ENCODE assay signal across 10 mouse cellular contexts in genomic region chr5:130065579-130065978, GRCm38 (mm10). TPM values are rescaled to one million over a fixed set of nuclear protein-coding genes. Genes with fewer than 3 reads are reported as not detected.
DNase-seq lines count a peak whose midpoint lies in the region; TF ChIP-seq lines count a peak whose summit lies in the region.
"Had no signal": no experiment of that assay in that cellular context is flagged by ENCODE, and none has a peak within 500 bp of the region (broad histone marks: within the 10 kb centered on the region; RNA-seq: fewer than 3 reads in every experiment).

No protein-coding gene starts in this region.

- H3K27ac ChIP-seq in layer of hippocampus, adult 2 months = no peak overlapping the region
- H3K27ac ChIP-seq: forebrain, embryonic 12.5 days; neural tube, embryonic 13.5 days had no signal

- no peaks in the 10 kb centered on the region for H3K79me2 ChIP-seq in C2C12 (ENCODE audit: control insufficient read depth, insufficient read depth)

- H3ac ChIP-seq in C2C12 (ENCODE audit: control insufficient read depth, insufficient read length, low read depth) = no peak overlapping the region

- no peaks in the 10 kb centered on the region for H3K79me3 ChIP-seq in C2C12 (ENCODE audit: low read depth)

- H3K27me3 ChIP-seq in C2C12 (ENCODE audit: control insufficient read depth, insufficient read depth, insufficient read length) = no peaks in the 10 kb centered on the region
- H3K27me3 ChIP-seq: forebrain, embryonic 12.5 days; neural tube, embryonic 13.5 days had no signal

- no peaks in the 10 kb centered on the region for H3K36me3 ChIP-seq in C2C12 (ENCODE audit: control insufficient read depth, insufficient read depth)

- DNase-seq in layer of hippocampus, adult 2 months (ENCODE audit: low spot score in 2 of 2) = no peak
- DNase-seq in layer of hippocampus, adult 8-10 months (ENCODE audit: low spot score in 2 of 2) = no peak
- DNase-seq in ES-CJ7 (ENCODE audit: low read depth, low spot score) = peak; percentile 82
- peak; percentile 64 for DNase-seq in induced T-regulatory cell, adult 2 months (ENCODE audit: low read depth)
- no peak for DNase-seq in neural tube, embryonic 10.5 days (ENCODE audit: extremely low spot score, low spot score)
- no peak for DNase-seq in layer of hippocampus, postnatal 25 days (ENCODE audit: extremely low spot score in 1 of 2, low spot score in 1 of 2)
- DNase-seq: spleen, adult 18-20 months had no signal

- peak; percentile 64 for TF ChIP-seq CTCF in layer of hippocampus, adult 2 months (conservative IDR thresholded peaks at IDR 0.05)
- peak; percentile 5 for TF ChIP-seq CTCF in C2C12 (IDR thresholded peaks at IDR 0.05; ENCODE audit: control insufficient read depth, insufficient read depth, insufficient read length)

- H3K4me3 ChIP-seq in layer of hippocampus, adult 2 months = no peak overlapping the region
- H3K4me3 ChIP-seq in C2C12 (ENCODE audit: insufficient read depth, poor library complexity, severe bottlenecking) = no peak overlapping the region
- H3K4me3 ChIP-seq: forebrain, embryonic 12.5 days; neural tube, embryonic 13.5 days had no signal

TF ChIP-seq in C2C12, 6 proteins besides CTCF, POLR2A, EP300 and RAD21:
- TF ChIP-seq MAX (IDR thresholded peaks at IDR 0.05) = no peak
- TF ChIP-seq CEBPB (IDR thresholded peaks at IDR 0.05; ENCODE audit: low read depth) = no peak
- TF ChIP-seq MYOD1 (IDR thresholded peaks at IDR 0.05; ENCODE audit: control insufficient read depth, insufficient read length, low read depth) = no peak
- TF ChIP-seq USF1 (IDR thresholded peaks at IDR 0.05; ENCODE audit: low read depth) = no peak
- no peak for TF ChIP-seq MYOG (IDR thresholded peaks at IDR 0.05; ENCODE audit: control insufficient read depth, extremely low read depth, insufficient read length)
- no peak for TF ChIP-seq FOSL1 (IDR thresholded peaks at IDR 0.05; ENCODE audit: insufficient read depth, low read length, poor library complexity, severe bottlenecking)
TF ChIP-seq in C2C12: peak in this region for 0.

RNA-seq across cellular contexts. Expression of gene Tpst1, which starts 7.5 kb away (rescaled TPM):
- total RNA-seq in layer of hippocampus, adult 2 months (2021) = 10 to 100 TPM; 48.7 to 49.1 TPM
- 10 to 100 TPM; 41.3 to 54.4 (median 48.8) TPM for total RNA-seq in layer of hippocampus, adult 8-10 months (2022)
- 22.3 TPM for polyA plus RNA-seq in C2C12 (2012; fragmentation: generic; extraction: Trizol)
- total RNA-seq in layer of hippocampus, postnatal 25 days (2021) = 10 to 100 TPM; 46.4 to 48.2 TPM

RNA-seq across cellular contexts. Expression of gene Crcp, which starts 36.5 kb away (rescaled TPM):
- 10 to 100 TPM; 35.6 to 35.7 TPM for total RNA-seq in layer of hippocampus, adult 2 months (2021)
- total RNA-seq in layer of hippocampus, adult 8-10 months (2022) = 10 to 100 TPM; 31.8 to 38.2 (median 35.6) TPM
- polyA plus RNA-seq in C2C12 (2012; fragmentation: generic; extraction: Trizol) = 32.6 TPM
- total RNA-seq in layer of hippocampus, postnatal 25 days (2021) = 10 to 100 TPM; 32.0 to 38.1 TPM

RNA-seq across cellular contexts. Expression of gene Asl, which starts 36.5 kb away (rescaled TPM):
- total RNA-seq in layer of hippocampus, adult 2 months (2021) = 10 to 100 TPM; 18.2 to 27.3 TPM
- 10 to 100 TPM; 18.9 to 38.2 (median 26.3) TPM for total RNA-seq in layer of hippocampus, adult 8-10 months (2022)
- polyA plus RNA-seq in C2C12 (2012; fragmentation: generic; extraction: Trizol) = 26.4 TPM
- 10 to 100 TPM; 15.8 to 21.8 TPM for total RNA-seq in layer of hippocampus, postnatal 25 days (2021)

Comparison
In these comparisons a context has a peak if more than half of its experiments do, and no peak if none do; other contexts are left out.
1. DNase-seq: peak in ES-CJ7 (single experiment) and induced T-regulatory cell, adult 2 months (single experiment); none in layer of hippocampus, adult 2 months (0 of 2), layer of hippocampus, adult 8-10 months (0 of 2), neural tube, embryonic 10.5 days (single experiment) and layer of hippocampus, postnatal 25 days (0 of 2).